Comparison of ENCODE assay signal across 1 mouse cellular context in the genomic region with DNA sequence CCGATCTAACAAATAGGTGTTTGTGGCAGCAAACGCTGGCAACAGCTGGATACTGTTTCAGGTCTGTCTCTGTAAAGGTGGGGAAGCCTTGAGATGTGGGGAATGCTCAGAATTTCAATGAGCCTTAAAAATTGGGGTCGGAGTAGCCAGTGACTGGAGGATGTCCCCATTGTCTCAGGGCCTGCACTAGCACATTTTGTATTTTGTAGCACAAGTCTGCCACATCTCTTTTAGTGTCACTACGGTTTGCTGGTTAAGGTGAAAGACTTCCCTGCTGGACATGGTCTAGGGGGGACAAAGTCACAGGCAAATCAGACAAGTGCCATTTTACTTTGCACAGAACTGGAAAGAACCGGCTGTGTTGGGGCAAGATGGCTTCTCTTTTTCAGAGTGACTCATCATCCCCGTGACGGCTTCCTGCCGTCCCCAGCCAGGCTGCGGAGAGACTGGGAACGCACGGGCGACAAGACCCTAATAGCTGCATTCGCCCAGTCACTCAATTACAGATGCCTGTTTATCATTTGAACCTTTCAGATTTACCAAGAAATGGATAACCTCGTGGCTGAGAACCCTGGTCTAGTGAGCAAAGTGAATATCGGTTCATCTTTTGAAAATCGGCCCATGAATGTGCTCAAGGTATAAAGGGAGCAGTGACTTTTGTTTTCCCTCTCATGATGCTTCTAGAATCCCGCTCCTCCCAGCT.
TF ChIP-seq lines count a peak whose summit lies in the region.

No protein-coding gene starts in this region.

TF ChIP-seq in ES-E14, 5 proteins besides CTCF, POLR2A, EP300 and RAD21:
- 0 out of 2 replicates have a peak, but pooled peaks have one; percentile 23 for TF ChIP-seq MAFK (IDR thresholded peaks at IDR 0.05; ENCODE audit: insufficient read depth, low read depth, low read length)
- no peak for TF ChIP-seq CHD2 (IDR thresholded peaks at IDR 0.05; ENCODE audit: low read depth, low read length)
- TF ChIP-seq ZNF384 (IDR thresholded peaks at IDR 0.05; ENCODE audit: low read depth, low read length), result no peak
